Mouse (Mus musculus) thymus, adult 2 months (tissue): Measurements from ENCODE around the gene Jph3.

Experiments
- CTCF ChIP-seq: fragments of 200-500 bp; IDR thresholded peaks from 2 replicates; pipeline ENCODE4 v1.5.1; 2012; ENCODE audit warnings: mild to moderate bottlenecking, control low read depth, low read length, moderate library complexity, borderline replicate concordance; ENCODE audit not compliant: control insufficient read depth, poor library complexity, insufficient read depth; ENCODE audit errors: extremely low read depth
- POLR2A ChIP-seq: fragments of 200-500 bp; IDR thresholded peaks from 2 replicates; pipeline ENCODE4 v1.6.1; 2012; ENCODE audit warnings: mild to moderate bottlenecking, low read length, control low read depth, moderate library complexity; ENCODE audit not compliant: control insufficient read depth, poor library complexity, insufficient read depth; ENCODE audit errors: extremely low read depth

DNA sequence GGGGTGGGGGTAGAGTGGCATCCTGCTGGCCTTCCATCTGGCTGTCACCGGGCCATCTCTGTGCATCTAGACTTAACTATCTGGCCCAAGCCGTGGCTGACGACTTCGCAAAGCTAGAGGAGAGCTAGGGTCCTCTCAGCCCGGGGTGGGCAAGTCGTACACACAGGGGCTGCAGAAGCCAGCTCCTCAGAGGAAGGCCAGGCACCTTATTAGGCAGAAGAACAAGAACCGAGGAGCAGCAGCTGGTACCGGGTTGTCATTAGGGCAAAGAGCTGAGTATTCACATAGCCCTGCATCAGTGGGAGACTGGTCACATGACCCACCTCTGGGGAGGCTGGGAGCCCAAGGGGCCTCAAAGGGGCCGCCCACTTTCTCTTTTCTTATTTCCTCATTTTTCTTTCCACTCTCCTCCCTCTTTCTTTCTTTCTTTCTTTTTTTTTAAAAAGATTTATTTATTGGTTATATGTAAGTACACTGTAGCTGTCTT is 30.8 kb upstream of the Jph3 start:
- no peak for TF ChIP-seq CTCF
- no peak for TF ChIP-seq POLR2A
